Mouse (Mus musculus) CD4-positive, CD25-positive, alpha-beta regulatory T cell, adult 2 months (primary cell): ENCODE results near the gene 1190005I06Rik.

Experiments used
- DNase-seq: peaks from one replicate; pipeline ENCODE4 v3.0.0-alpha.2; 2012; ENCODE audit warnings: low read depth, low spot score

Gene 1190005I06Rik

DNA sequence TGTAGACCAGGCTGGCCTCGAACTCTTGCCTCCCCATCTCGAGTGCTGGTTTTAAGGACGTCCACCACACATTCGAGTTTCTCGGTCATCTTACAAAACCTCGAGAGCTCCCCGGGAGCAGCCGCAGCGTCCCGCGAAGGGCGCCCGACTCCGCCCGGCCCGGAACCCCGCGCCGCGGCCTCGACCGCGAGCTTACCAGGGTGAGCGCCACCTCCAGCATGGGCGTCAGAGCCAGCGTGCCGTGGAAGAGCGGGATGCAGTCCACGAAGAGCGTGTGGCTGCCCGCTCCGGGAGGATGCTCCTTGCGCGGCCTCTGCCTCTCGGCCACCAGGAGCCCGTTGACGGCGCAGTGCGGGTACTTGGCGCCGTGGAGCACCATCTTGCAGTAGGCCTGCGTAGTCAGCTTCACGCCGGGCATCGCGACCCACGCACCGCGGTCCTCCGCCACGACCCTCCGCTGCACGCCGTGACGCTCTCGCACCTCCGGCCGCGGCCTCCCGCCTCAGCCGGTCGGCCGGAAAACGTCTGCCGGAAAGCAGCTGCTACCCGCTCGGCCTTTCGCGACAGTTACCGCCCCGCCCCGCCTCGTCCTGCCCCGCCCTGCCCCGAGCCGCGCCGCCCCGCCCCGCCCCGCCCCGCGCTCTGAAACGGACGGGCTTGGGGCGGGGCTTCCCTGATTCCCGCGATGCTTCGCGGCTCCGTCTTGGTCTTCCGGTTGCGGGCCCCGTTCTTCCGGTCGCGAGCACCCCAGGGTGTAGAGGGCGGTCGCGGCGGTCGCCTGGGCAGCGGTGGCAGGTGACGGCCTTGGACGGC is 20.3 kb upstream of the 1190005I06Rik start, which contains the start of the genes Gm27021 and Cox4i1:
Gene Gm27021 (minus strand): TSS at position 519 of the 813 bp plus-strand sequence.
Gene Cox4i1 (plus strand): TSS at position 662 of the 813 bp plus-strand sequence.
- DNase-seq: peak; percentile 97

DNA sequence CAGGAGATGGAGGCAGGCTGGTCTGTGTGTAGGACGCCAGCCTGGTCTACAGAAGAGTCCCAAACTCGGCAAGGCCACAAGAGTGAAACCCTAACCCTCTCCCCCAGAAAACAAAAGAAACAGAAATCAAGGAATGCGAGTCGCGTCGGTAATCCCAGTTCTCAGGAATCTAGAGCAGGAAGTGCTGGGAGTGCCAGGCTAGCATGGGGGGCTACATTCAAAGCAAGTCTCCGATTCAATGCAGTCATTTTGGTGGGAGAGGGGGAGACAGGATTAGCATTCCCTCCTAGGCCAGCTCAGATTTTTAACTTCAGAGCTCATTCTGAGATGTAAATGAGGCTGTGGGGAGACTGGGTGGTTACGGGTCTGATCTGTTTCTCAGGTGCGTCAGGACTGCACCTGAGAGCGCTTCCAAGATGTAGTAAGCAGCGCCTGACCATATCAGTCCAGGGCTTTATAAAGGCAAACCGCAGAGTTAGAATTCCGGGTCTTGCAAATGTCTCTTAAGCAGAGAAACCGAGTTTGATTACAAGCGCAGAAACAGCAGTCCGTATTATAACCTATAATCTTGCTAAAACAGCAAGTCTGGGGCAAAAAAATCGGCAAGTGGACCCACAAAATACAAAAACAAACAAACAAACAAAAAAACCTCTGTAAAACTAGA is 19.5 kb upstream of the 1190005I06Rik start:
- no peak for DNase-seq

DNA sequence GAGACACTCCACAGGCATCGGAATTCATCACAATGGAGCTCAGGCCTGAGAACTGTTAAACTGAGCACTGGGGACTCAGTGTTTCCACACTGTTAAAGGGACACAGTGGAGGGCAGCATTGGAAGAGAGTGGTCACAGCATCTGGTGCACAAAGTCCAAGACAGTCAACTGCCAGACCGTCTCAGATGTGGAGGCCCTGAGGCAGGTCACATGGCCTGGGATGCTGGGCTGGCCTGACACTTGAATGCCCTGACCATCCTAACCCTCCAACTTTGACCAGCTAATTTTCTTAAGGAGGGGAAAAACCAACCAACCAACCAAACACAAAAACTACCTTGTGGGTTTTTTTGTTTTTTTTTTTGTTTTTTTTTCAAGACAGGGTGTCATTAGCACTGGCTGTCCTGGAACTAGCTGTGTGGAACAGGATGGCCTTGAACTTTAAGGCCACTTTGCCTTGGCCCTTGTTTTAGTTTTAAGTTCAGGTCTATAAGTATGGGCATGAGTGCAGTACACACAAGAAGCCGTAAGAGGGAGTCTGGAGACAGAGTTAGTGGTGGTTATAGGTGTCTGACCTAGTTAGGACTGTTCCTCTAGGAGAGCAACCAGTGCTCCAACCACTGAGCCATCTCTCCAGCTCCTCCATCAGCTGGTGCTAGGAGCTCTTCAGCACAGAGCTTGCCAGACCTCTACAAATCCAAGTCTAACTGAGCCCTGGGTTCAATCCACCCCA is 18.5 kb upstream of the 1190005I06Rik start:
- peak; percentile 35 for DNase-seq

DNA sequence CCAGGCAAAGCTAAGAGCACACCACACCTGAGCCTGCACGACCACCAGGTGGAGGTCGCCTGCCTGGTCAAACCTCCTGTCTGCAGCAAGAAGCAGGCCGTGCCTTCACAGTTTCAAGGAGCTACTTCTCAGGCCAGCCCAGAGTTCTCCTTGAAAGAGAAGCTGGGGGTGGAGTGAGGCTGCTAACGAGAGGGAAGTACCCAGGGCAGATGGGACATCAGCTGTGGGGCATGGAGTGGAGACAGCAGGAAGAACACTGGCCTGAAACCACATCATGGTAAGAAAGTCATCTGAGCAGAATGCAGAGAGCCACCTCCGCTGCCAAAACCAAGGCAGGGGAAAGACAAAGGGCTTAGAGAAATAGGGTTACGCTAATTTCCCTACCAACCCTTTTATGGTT is 17.1 kb upstream of the 1190005I06Rik start:
- DNase-seq: no peak

DNA sequence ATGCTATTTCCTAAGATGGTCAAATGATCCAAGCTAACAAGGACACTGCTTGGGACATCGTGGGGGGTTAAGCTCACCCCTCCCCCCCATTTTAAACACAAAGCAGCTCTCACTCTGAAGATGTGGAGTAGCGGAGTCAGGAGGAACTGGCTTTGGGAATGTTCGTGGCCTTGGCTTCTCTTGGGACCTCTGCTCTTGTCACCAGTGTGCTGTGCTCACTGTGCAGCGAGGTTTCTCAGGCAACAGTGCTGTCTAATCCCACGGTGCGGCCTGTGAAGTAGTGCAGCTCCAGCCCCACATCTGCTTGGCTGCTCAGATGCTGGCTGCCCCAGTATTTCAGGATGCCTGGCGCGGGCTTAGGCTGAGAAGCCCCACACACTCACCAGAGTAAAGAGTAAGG is 10.0 kb upstream of the 1190005I06Rik start:
- no peak for DNase-seq

DNA sequence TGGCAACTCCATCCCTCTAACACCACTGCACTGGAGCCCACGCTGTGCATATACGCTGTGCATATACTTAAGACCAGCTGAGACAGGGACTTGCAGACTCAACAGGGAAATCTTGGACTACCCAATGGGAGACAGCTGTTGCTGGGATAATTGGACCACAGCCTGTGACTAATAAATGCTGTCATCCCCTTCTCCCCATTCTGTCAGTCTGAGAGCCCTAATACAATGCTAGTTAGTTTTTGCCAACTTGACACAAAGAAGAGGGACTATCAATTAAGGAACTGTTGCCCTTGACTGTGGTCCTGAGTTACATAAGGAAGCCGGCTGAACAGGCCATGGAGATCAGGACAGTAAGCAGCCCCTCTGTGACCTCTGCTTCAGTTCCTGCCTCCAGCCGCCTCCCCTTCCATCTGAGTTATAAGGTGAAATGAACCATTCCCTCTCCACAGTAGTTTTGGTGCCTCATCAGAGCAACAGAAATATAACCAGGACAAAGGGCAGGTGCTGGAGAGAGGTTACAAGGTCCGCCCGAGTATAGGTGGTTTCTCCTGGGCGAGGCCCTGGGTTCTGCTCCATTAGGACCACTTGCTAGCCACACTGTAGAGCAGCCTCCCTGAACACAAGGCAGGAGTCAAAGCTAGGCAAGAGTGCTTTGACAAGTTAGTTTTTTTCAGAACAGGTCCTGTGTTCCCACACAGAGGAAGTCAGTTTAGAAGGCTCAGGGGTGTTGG is 9.1 kb upstream of the 1190005I06Rik start:
- no peak for DNase-seq

DNA sequence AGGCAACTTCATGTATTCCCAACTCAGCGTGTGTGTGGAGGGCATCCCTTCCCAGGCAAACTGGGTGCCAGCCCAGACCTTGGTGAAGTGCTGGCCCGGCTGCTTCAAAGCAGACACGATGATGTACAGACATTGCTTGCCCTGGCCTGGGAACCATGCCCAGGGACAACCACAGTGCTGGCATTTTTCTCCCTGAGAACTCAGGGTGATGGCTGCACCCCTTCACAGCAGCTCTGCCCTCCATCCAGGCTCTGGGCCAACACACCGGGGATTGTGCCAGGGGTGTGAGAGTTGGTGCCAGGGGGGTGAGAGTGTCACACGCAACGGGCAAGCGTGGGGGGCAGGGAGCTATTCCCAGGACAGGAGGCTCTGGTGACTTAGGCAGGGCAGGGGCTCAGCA is 2.8 kb downstream of the 1190005I06Rik start:
- no peak for DNase-seq

DNA sequence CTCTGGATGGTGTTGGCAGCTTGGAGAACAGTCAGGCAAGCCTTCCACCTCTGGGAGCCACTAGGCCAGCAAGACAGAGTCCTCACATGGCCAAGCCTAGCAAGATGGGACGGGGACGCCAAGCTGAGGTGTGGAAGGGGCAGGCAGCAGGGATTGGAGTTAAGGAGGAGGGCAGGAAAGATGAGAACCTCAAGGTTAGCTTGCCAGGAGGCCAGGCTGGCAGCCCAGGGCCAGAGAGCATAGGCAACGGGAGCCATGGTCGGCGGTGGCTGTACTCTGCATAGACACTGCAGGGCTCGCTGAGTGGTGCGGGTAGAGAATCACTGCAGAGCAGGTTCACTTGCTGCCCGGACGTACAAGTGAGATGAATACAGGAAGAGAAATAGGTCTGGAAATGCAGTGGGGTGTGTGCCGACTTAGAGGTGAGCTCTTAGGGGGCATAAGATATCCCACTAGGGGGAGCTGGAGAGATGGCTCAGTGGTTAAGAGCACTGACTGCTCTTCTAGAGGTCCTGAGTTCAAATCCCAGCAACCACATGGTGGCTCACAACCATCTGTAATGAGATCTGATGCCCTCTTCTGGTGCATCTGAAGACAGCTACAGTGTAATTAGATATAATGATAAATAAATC is 5.3 kb downstream of the 1190005I06Rik start:
- peak; percentile 33 for DNase-seq

DNA sequence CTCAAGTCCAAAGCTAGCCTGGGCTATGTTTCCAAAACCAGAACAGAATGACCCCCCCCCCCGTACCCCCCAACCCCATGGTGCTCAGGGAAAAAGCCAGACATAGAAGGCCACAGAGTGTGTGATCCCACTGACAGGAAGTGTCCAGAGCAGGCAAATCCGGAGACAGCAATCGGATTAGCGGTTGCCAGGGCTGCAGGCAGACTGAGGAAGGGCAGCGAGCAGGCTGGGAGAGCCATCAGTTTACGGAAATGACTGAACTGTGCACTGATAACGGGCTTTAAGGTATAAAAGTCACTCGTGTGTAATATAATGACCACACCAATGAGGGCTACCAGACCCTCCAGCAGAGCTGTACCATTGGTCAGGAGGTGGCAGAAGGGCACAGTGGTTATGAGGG is 6.2 kb downstream of the 1190005I06Rik start:
- DNase-seq: no peak

DNA sequence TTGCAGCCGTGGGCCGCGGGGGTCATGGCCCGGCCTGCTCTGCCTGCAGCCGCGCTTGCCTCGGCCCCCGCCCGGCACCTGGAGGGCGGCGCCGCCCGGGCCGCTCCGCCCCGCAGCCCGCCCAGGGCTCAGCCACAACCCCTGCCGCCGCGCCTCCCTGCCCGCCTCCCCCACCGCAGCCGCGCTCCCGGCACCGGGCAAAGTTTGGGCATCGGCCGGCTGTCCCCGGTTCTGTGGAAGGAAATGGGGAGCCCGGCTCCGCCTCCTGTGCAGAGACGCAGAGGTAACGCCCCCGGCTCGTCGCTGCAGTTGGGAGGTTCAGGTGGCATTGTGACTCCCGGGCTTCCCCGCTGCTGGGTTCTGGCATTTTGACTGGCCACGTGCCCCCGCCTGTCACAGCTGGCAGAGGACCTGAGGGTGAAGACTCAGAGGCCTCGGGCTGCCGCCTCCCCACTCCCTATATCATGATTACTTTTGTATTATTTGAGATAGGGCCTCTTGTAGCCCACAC is 13.0 kb downstream of the 1190005I06Rik start:
- DNase-seq: peak; percentile 80

DNA sequence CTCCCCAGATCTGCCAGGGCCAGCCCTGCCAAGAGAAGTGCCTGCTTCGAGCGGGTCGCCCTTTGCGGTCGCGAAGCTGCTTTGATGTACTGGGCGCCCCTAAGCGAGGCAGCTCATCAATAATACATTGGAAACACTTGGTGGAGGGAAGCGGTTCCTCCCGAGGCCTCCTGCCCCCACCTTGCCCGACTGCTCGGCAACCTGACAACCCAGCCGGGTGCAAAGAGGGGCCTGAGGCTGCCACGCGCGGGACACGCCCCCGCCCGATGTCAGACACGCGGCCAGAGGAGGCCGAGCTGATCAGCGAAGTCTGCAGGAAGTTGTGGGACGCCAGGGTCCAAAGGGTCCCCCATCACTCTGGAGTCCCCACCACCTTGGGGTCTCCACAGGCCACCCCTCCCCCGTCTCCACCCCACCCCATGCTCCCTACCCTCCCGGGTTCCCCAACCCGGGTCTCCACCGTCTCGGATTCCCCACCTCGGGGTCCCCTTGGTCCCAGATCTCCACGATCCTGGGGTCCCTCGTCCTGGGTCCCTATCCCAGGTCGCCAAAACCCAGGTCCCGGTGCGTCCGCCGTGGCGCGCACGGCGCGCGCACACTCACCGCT is 13.7 kb downstream of the 1190005I06Rik start:
- DNase-seq: peak; percentile 35

DNA sequence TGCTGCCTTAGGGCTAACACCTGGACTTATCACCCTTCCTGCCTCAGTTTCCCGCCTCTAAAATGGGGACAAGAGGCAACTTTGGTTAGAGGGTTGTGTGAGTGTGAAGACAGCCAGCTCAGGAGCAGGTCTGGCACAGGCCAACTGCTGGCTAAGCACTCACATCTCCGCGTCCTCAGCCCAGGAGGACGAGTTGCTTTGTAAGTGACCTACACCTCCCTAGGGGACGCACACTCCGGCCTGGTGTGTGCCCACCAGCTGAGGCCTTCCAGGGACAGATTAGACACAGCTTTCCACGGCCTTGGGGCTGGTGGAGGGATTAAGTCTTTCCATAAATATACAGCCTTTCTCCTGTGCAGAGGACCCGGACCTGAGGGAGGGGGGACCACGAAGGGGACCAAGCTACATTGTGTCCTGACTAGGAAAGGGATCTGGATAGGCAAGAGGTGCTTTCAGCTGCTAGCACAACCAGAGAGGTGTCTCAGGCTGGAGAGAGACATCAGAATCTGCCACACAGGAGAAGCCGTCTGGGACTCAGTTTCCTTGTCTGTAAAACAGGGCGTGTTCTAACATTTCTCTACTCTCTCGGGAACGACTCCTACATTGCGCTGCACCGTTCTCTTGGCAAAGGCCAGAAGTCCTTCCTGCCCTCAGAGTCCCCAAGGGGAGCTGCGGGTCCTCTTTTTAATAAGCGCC is 14.3 kb downstream of the 1190005I06Rik start:
- DNase-seq: no peak

DNA sequence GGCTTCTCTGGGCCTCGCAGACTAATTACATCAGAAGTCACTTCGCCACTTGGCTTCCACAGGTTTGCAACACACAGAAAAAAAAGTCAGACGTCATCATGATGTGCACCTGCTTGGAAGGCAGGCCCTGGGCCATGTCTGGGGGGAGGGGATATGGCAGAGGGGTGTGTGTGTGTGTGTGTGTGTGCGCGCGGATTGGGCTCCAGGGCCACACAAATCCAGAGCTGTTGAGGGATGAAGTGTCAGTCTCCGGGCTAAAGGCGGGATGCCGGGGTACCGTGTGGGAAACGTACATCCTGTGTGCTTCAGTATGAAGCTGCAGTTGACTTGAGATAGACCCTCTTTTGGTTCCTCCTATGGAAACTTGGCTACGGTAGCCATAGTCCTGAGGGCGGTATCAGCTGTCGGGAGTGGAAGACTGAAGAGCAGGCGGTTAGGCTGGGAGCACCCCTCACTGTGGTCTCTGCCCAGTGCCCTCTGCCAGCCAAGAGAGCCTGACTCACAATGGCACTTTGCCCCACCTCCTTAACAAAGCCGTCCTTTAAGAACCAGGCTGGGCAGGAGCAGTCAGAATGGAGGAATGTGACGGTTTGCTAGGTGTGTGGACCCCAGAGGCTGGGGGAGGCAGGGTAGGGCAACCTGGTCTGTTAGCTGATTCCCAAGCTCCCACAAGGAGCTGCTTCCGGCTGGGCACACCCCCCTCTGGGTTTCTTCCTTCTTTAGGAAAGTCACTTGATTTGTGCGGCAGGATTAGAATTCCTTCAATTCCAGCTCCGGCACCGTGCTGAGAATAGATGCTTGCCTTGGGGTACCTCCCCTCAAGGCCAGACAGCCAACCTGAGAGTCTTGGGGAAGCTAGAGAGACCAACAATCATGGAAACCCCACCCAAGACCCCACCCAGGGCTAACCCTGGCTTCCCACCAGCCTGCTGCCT is 15.7 kb downstream of the 1190005I06Rik start:
- no peak for DNase-seq

DNA sequence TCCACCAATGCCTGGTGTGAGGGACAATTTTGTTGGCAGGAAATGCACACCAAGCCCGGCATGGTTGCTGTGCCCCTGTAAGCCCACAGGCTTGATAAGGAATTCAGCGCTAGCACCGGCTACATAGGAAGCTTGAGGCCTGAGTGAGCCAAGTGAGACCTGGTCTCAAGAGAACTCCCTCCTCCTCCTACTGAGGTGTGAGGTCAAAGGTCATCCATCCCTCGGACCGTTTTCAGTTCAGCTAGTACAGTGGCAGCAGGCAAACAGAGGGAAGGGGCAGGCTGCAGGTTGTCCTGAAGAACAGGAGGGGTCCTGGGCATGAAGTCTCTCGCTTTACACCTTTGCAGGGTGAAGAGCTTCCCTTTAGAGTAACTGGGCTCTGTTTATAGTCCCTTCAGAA is 16.6 kb downstream of the 1190005I06Rik start:
- no peak for DNase-seq

DNA sequence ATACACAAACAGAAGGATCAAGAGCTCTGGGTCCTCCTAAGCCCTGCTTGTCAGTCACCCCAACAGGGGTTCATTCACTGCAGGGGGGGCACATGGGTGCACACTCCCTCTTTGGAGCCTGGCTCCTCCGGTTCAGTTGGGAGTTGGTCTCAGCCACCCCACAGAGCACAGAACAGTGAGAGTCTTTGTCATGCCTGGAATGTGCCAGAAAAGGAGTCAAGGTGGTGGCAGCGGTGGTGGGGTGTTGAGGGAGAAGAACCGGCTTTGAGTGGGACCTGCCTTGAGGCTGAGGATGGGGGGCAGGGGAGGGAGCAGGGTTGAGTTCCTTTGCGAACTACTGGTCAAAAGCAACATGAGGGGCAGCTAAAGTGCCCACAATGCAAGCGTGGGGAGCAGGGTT is 17.4 kb downstream of the 1190005I06Rik start:
- no peak for DNase-seq

DNA sequence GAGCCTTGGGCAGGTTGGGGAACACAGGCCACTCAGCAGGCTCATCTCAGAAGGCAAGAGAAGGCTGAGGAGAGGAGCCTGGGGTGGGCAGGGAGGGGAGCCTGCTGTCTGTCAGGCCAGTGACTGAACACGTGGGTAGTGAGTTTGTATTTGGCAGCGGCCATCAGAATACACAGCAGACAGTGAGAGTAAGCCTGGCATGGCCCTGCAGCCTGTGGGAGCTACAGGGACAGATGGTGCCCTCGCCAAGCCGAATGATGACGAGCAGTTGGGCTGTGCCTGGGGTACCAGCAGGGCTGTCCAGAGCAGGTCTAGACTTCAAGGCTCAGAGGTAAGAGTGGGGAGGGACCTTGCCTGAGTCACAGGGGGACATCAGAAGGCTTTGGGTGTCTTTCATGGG is 20.1 kb downstream of the 1190005I06Rik start:
- no peak for DNase-seq

DNA sequence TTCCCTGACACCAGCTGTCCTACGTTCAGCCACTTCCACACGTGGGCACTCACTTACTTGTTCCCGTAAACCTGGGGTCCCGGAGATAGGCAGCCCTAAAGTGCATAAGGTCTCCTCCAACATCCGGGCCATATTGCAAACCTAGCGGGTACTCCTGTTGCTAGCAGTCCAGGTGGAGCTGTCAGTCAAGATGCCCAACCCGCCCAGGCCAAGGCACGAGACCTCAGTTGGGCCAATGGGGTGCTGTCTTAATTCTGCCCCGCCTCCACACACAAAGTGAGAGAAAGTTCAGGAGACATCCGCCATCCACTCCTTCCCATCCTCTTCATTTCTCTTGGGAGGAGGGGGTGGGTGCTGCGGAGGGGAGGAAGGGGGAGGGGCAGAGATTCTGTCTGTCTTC is 21.0 kb downstream of the 1190005I06Rik start:
- DNase-seq: no peak

DNA sequence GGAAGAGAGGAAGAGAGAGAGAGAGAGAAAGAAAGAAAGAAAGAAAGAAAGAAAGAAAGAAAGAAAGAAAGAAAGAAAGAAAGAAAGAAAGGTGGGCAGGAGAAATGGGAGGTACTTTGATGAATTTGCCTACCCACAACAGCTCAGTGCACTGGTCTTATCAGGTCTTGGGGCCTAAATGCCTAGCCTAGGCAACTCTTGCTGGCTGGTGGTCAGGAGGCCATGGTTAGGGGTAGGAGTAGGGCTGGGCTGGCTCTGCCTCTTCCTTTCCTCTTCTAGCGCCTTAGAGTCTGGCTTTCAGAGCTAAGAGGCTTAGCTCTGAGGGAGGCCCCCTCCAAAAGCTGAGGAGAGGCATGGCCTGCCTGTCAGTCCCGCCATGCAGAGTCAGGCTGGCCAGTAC is 23.8 kb downstream of the 1190005I06Rik start:
- no peak for DNase-seq

DNA sequence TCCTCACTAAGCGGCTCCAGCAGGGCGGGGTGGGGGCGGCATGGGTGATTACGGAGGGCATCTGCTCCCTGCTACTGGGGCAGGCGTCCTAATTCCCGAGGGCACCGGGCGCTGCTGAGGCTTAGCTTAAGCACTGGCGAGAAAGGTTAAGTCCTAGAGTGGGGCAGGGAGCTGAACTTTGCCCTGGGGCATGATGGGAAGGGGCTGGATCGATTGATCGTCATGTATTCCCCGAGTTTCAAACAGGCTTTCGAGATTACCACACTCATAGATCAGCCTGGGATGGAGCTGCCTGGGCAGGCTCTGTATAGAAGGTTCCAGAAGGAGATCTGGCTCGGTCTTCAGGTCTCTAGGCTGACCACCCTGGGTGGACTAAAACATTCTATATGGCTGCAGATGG is 25.3 kb downstream of the 1190005I06Rik start:
- no peak for DNase-seq
